ENCODE assay signal across 34 mouse cellular contexts in the genomic region with DNA sequence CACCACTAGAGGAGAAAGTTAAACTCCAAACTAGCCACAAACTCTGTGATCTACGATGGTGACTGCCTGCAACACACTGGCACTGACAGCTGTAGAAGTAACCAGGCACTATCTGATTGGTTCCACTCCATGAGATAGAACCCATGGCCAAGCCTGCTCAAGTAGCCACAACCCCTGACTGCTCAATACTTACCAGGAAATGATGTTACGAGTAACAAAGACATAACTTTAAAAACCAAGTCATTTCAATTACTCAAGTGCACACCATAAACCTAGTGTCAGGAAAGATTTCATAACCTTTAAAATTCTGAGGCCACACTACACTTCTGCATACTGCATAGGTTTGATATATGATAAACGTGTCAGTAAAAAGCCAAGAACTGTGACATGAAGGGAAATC.
"Had no signal": no experiment of that assay in that cellular context is flagged by ENCODE, and none has a peak within 500 bp of the region (broad histone marks: within the 10 kb centered on the region; RNA-seq: fewer than 3 reads in every experiment).

No protein-coding gene starts in this region.

- H3K27ac ChIP-seq: heart, embryonic 10.5 days; heart, embryonic 13.5 days; heart, embryonic 15.5 days; hindbrain, embryonic 10.5 days; hindbrain, embryonic 12.5 days; hindbrain, embryonic 13.5 days; hindbrain, embryonic 14.5 days; hindbrain, embryonic 15.5 days; hindbrain, postnatal 0 days; intestine, embryonic 15.5 days; kidney, embryonic 15.5 days; kidney, postnatal 0 days; layer of hippocampus, adult 2 months had no signal

- ATAC-seq: hindbrain, embryonic 16.5 days; hindbrain, postnatal 0 days; inflammation-experienced regulatory T-cells, adult 6 months; intestine, embryonic 15.5 days; intestine, embryonic 16.5 days; intestine, postnatal 0 days had no signal

- H3K4me1 ChIP-seq: heart, embryonic 10.5 days; heart, embryonic 12.5 days; heart, embryonic 13.5 days; heart, embryonic 15.5 days; hindbrain, embryonic 10.5 days; hindbrain, embryonic 12.5 days; hindbrain, embryonic 13.5 days; hindbrain, embryonic 15.5 days; intestine, embryonic 15.5 days; kidney, embryonic 15.5 days had no signal

- H3K9ac ChIP-seq: heart, embryonic 12.5 days; heart, embryonic 13.5 days; heart, embryonic 15.5 days; hindbrain, embryonic 12.5 days; hindbrain, embryonic 13.5 days; hindbrain, embryonic 14.5 days; hindbrain, embryonic 15.5 days; intestine, embryonic 15.5 days; kidney, embryonic 15.5 days had no signal

- DNase-seq: heart, postnatal 10 days; heart, postnatal 14 days; heart, postnatal 36 days; heart, postnatal 4 days; kidney, adult 18-20 months; kidney, adult 2 months; kidney, adult 8-10 months; kidney, adult 9 months; kidney, postnatal 10 days; kidney, postnatal 14 days; kidney, postnatal 25 days; kidney, postnatal 36 days; kidney, postnatal 4 days; layer of hippocampus, adult 9-11 months; layer of hippocampus, postnatal 36 days had no signal

- H3K4me2 ChIP-seq: heart, embryonic 11.5 days; heart, embryonic 12.5 days; heart, embryonic 13.5 days; heart, embryonic 15.5 days; hindbrain, embryonic 12.5 days; hindbrain, embryonic 13.5 days; hindbrain, embryonic 14.5 days; hindbrain, embryonic 15.5 days; intestine, embryonic 15.5 days; kidney, embryonic 15.5 days had no signal

- H3K27me3 ChIP-seq: heart, embryonic 12.5 days; heart, embryonic 13.5 days; heart, embryonic 15.5 days; hindbrain, embryonic 12.5 days; hindbrain, embryonic 13.5 days; hindbrain, embryonic 15.5 days; intestine, embryonic 15.5 days; kidney, embryonic 15.5 days had no signal

- H3K9me3 ChIP-seq: heart, embryonic 10.5 days; heart, embryonic 12.5 days; heart, embryonic 13.5 days; heart, embryonic 15.5 days; hindbrain, embryonic 10.5 days; hindbrain, embryonic 12.5 days; hindbrain, embryonic 13.5 days; hindbrain, embryonic 15.5 days; intestine, embryonic 15.5 days; kidney, embryonic 15.5 days had no signal

- H3K4me3 ChIP-seq: heart, embryonic 10.5 days; heart, embryonic 12.5 days; heart, embryonic 13.5 days; heart, embryonic 15.5 days; hindbrain, embryonic 10.5 days; hindbrain, embryonic 12.5 days; hindbrain, embryonic 13.5 days; hindbrain, embryonic 15.5 days; intestine, embryonic 15.5 days; kidney, embryonic 15.5 days; layer of hippocampus, adult 2 months had no signal
